Mouse (Mus musculus) myocyte (in vitro differentiated cells): ENCODE data around the gene Tbc1d14. TPM values are rescaled to one million over a fixed set of nuclear protein-coding genes. Genes with fewer than 3 reads are reported as not detected.

Source experiments
- H3K27me3 ChIP-seq: one replicate; pipeline ENCODE4 v1.6.1; 2011; ENCODE audit not compliant: control insufficient read depth, insufficient read depth, insufficient read length
- H3K36me3 ChIP-seq: one replicate; pipeline ENCODE4 v1.6.1; 2011; ENCODE audit not compliant: control insufficient read depth, insufficient read depth
- H3K4me2 ChIP-seq: one replicate; pipeline ENCODE4 v1.6.1; 2011; ENCODE audit warnings: low read depth, control low read depth
- H3K4me3 ChIP-seq: one replicate; pipeline ENCODE4 v1.5.1; 2011; ENCODE audit warnings: mild to moderate bottlenecking, control low read depth, moderate library complexity
- H3K79me2 ChIP-seq: one replicate; pipeline ENCODE4 v1.6.1; 2011; ENCODE audit not compliant: control insufficient read depth, insufficient read depth
- H3ac ChIP-seq: one replicate; pipeline ENCODE4 v1.6.1; 2011; ENCODE audit not compliant: control insufficient read depth, insufficient read length
- CEBPB ChIP-seq: IDR thresholded peaks from 2 replicates; pipeline ENCODE4 v1.6.1; 2011; ENCODE audit warnings: mild to moderate bottlenecking, moderate library complexity; ENCODE audit not compliant: poor library complexity, insufficient read depth, severe bottlenecking
- E2F4 ChIP-seq: IDR thresholded peaks from one replicate; pipeline ENCODE4 v1.6.1; 2011; ENCODE audit warnings: mild to moderate bottlenecking, control low read depth, moderate library complexity; ENCODE audit not compliant: insufficient read depth
- MAX ChIP-seq: IDR thresholded peaks from one replicate; pipeline ENCODE4 v1.6.1; 2011; ENCODE audit warnings: low read depth, mild to moderate bottlenecking, control low read depth
- MYOD1 ChIP-seq, 3 experiments: IDR thresholded peaks; one replicate each; pipeline ENCODE4 v1.6.1; 2011; ENCODE audit warnings: control low read depth in 2 of 3, low read depth in 2 of 3, mild to moderate bottlenecking in 2 of 3, moderate library complexity in 1 of 3; ENCODE audit not compliant: insufficient read length in 2 of 3, control insufficient read depth in 1 of 3
- MYOG ChIP-seq, 3 experiments: IDR thresholded peaks; one replicate each; pipeline ENCODE4 v1.6.1; 2011; ENCODE audit warnings: control low read depth in 2 of 3, low read depth in 2 of 3, mild to moderate bottlenecking in 2 of 3; ENCODE audit not compliant: insufficient read length in 2 of 3, control insufficient read depth in 1 of 3, insufficient read depth in 1 of 3
- POLR2A ChIP-seq: IDR thresholded peaks from one replicate; pipeline ENCODE4 v1.6.1; 2011; ENCODE audit warnings: low read depth, mild to moderate bottlenecking, control low read depth, moderate library complexity; ENCODE audit not compliant: insufficient read length
- POLR2AphosphoS2 ChIP-seq: IDR thresholded peaks from one replicate; pipeline ENCODE4 v1.6.1; 2011; ENCODE audit warnings: low read depth, control low read depth; ENCODE audit not compliant: insufficient read length
- REST ChIP-seq: IDR thresholded peaks from one replicate; pipeline ENCODE4 v1.6.1; 2011; ENCODE audit warnings: mild to moderate bottlenecking, control low read depth, moderate library complexity; ENCODE audit not compliant: insufficient read depth, insufficient read length
- SRF ChIP-seq: IDR thresholded peaks from one replicate; pipeline ENCODE4 v1.6.1; 2011; ENCODE audit warnings: low read depth; ENCODE audit not compliant: control insufficient read depth, insufficient read length
- TCF12 ChIP-seq: IDR thresholded peaks from one replicate; pipeline ENCODE4 v1.6.1; 2011; ENCODE audit warnings: mild to moderate bottlenecking, control low read depth; ENCODE audit not compliant: poor library complexity, insufficient read depth, severe bottlenecking
- TCF3 ChIP-seq: IDR thresholded peaks from one replicate; pipeline ENCODE4 v1.6.1; 2011; ENCODE audit warnings: low read depth, control low read depth; ENCODE audit not compliant: insufficient read length
- USF1 ChIP-seq: IDR thresholded peaks from one replicate; pipeline ENCODE4 v1.6.1; 2011; ENCODE audit warnings: low read depth, mild to moderate bottlenecking, control low read depth, moderate library complexity
- polyA plus RNA-seq: library from polyadenylated mRNA; unstranded; fragments of >200 nt; fragmentation: generic; extraction: Trizol; gene quantifications from one replicate; pipeline ENCODE4 v1.2.1, GENCODE M21; 2012; ENCODE audit warnings: missing spikeins

Gene Tbc1d14
- polyA plus RNA-seq, 1 experiment: 7.8 TPM

GRCm38 (mm10) chr5:36538576-36539187 lies 54.4 kb downstream of the Tbc1d14 start:
- Histone ChIP-seq H3K27me3 (no peaks in the 10 kb centered on the region), H3K79me2 (no peaks in the 10 kb centered on the region), H3ac (no peak overlapping the region), H3K4me3 (no peak overlapping the region), H3K4me2 (no peak overlapping the region), H3K36me3 (no peaks in the 10 kb centered on the region)
- TF ChIP-seq MYOD1 (IDR thresholded peaks at IDR 0.05; ENCODE audit: control insufficient read depth in 1 of 3, insufficient read length in 2 of 3, low read depth in 2 of 3): no peak

GRCm38 (mm10) chr5:36536424-36536823 lies 56.7 kb downstream of the Tbc1d14 start:
- Histone ChIP-seq H3ac (no peak overlapping the region), H3K36me3 (no peaks in the 10 kb centered on the region), H3K4me3 (no peak overlapping the region), H3K27me3 (no peaks in the 10 kb centered on the region), H3K4me2 (no peak overlapping the region), H3K79me2 (no peaks in the 10 kb centered on the region)
- no peak for TF ChIP-seq CEBPB
- no peak for TF ChIP-seq TCF12
- TF ChIP-seq MYOG (IDR thresholded peaks at IDR 0.05; ENCODE audit: control insufficient read depth in 1 of 3, insufficient read depth in 1 of 3, insufficient read length in 2 of 3, low read depth in 2 of 3): no peak
- no peak for TF ChIP-seq SRF
- no peak for TF ChIP-seq REST
- TF ChIP-seq E2F4: no peak
- no peak for TF ChIP-seq POLR2AphosphoS2
- TF ChIP-seq USF1: no peak
- TF ChIP-seq MYOD1 (IDR thresholded peaks at IDR 0.05; ENCODE audit: control insufficient read depth in 1 of 3, insufficient read length in 2 of 3, low read depth in 2 of 3): no peak
- TF ChIP-seq TCF3: no peak
- no peak for TF ChIP-seq POLR2A
- no peak for TF ChIP-seq MAX

- H3K79me2 ChIP-seq: no peaks in the 10 kb centered on the region
- H3K4me3 ChIP-seq: no peak overlapping the region
- H3K27me3 ChIP-seq: no peaks in the 10 kb centered on the region
- H3K36me3 ChIP-seq: no peaks in the 10 kb centered on the region
- no peak overlapping the region for H3K4me2 ChIP-seq
- H3ac ChIP-seq: no peak overlapping the region
- TF ChIP-seq MYOG (IDR thresholded peaks at IDR 0.05; ENCODE audit: control insufficient read depth in 1 of 3, insufficient read depth in 1 of 3, insufficient read length in 2 of 3, low read depth in 2 of 3) (no peak), USF1 (no peak)
These were observed 57.5 kb downstream of the Tbc1d14 start for GRCm38 (mm10) chr5:36535438-36536176.

GRCm38 (mm10) chr5:36534455-36535030 lies 58.5 kb downstream of the Tbc1d14 start:
- Histone ChIP-seq H3K27me3 (no peaks in the 10 kb centered on the region), H3K36me3 (no peaks in the 10 kb centered on the region), H3K4me3 (no peak overlapping the region), H3K4me2 (no peak overlapping the region), H3K79me2 (peaks cover 5% of the 10 kb centered on the region), H3ac (no peak overlapping the region)
- TF ChIP-seq TCF12 (no peak), CEBPB (no peak), POLR2A (no peak), TCF3 (no peak), MYOG (IDR thresholded peaks at IDR 0.05; ENCODE audit: control insufficient read depth in 1 of 3, insufficient read depth in 1 of 3, insufficient read length in 2 of 3, low read depth in 2 of 3) (no peak), SRF (no peak), E2F4 (no peak), POLR2AphosphoS2 (no peak), USF1 (no peak), MAX (no peak), MYOD1 (IDR thresholded peaks at IDR 0.05; ENCODE audit: control insufficient read depth in 1 of 3, insufficient read length in 2 of 3, low read depth in 2 of 3) (no peak), REST (no peak)

- H3K4me3 ChIP-seq: peak overlapping the region; percentile 50
- no peaks in the 10 kb centered on the region for H3K36me3 ChIP-seq
- H3K27me3 ChIP-seq: no peaks in the 10 kb centered on the region
- H3K4me2 ChIP-seq: peak overlapping the region; percentile 82
- H3ac ChIP-seq: peak overlapping the region; percentile 16
- peaks cover 17% of the 10 kb centered on the region for H3K79me2 ChIP-seq
- TF ChIP-seq E2F4 (no peak), POLR2AphosphoS2 (peak; percentile 75), TCF12 (no peak), SRF (peak; percentile 71), MAX (no peak), TCF3 (no peak), CEBPB (no peak), POLR2A (peak; percentile 89), USF1 (no peak), MYOG (IDR thresholded peaks at IDR 0.05; ENCODE audit: control insufficient read depth in 1 of 3, insufficient read depth in 1 of 3, insufficient read length in 2 of 3, low read depth in 2 of 3) (peak in 1 of 3 experiments; percentile 25), MYOD1 (IDR thresholded peaks at IDR 0.05; ENCODE audit: control insufficient read depth in 1 of 3, insufficient read length in 2 of 3, low read depth in 2 of 3) (no peak), REST (no peak)
These were observed 62.8 kb downstream of the Tbc1d14 start for GRCm38 (mm10) chr5:36530129-36530751.
